Comparison of ENCODE assay signal across 14 mouse cellular contexts in genomic region chr12:44726767-44727166, GRCm38 (mm10).
DNase-seq lines count a peak whose midpoint lies in the region; ATAC-seq lines count a peak whose summit lies in the region.
"Had no signal": no experiment of that assay in that cellular context is flagged by ENCODE, and none has a peak within 500 bp of the region (broad histone marks: within the 10 kb centered on the region; RNA-seq: fewer than 3 reads in every experiment).

No protein-coding gene starts in this region.

- no peak overlapping the region for H3K9ac ChIP-seq in hindbrain, embryonic 14.5 days
- no peak overlapping the region for H3K9ac ChIP-seq in hindbrain, embryonic 12.5 days
- H3K9ac ChIP-seq: intestine, embryonic 15.5 days; liver, embryonic 13.5 days; neural tube, embryonic 13.5 days had no signal

- peak; percentile 56 for DNase-seq in hindbrain, embryonic 14.5 days (ENCODE audit: low spot score)
- DNase-seq in left cerebral cortex, postnatal 14 days (ENCODE audit: low spot score in 2 of 2) = peak; percentile 12 to 24
- no peak for DNase-seq in left cerebral cortex, postnatal 4 days
- peak; percentile 23 to 31 for DNase-seq in right cerebral cortex, postnatal 10 days (ENCODE audit: low spot score in 2 of 2)
- no peak for DNase-seq in right cerebral cortex, postnatal 36 days (ENCODE audit: low spot score in 2 of 2)
- DNase-seq: cerebellum, adult 9-10 months; kidney, postnatal 4 days; liver, embryonic 13.5 days; thymus, adult 2 months had no signal

- no peaks in the 10 kb centered on the region for H3K36me3 ChIP-seq in hindbrain, embryonic 14.5 days (replicated peaks; ENCODE audit: control insufficient read depth, insufficient read depth)
- H3K36me3 ChIP-seq in hindbrain, embryonic 12.5 days = no peaks in the 10 kb centered on the region
- H3K36me3 ChIP-seq: intestine, embryonic 15.5 days; liver, embryonic 13.5 days; neural tube, embryonic 13.5 days had no signal

- ATAC-seq in hindbrain, embryonic 14.5 days (ENCODE audit: low FRiP score) = no peak
- no peak for ATAC-seq in hindbrain, embryonic 12.5 days (ENCODE audit: low FRiP score)
- ATAC-seq in activated CD4-positive, CD25-positive, alpha-beta regulatory T cell, adult 4 months = no peak
- ATAC-seq: intestine, embryonic 15.5 days had no signal

- H3K9me3 ChIP-seq in hindbrain, embryonic 14.5 days (ENCODE audit: control insufficient read depth, low read length) = no peaks in the 10 kb centered on the region
- no peaks in the 10 kb centered on the region for H3K9me3 ChIP-seq in hindbrain, embryonic 12.5 days (replicated peaks)
- H3K9me3 ChIP-seq: intestine, embryonic 15.5 days; liver, embryonic 13.5 days; neural tube, embryonic 13.5 days had no signal

- H3K4me1 ChIP-seq in hindbrain, embryonic 14.5 days (replicated peaks; ENCODE audit: control insufficient read depth, insufficient read depth, low read length) = no peaks in the 10 kb centered on the region
- H3K4me1 ChIP-seq in hindbrain, embryonic 12.5 days = no peaks in the 10 kb centered on the region
- H3K4me1 ChIP-seq: intestine, embryonic 15.5 days; liver, embryonic 13.5 days; neural tube, embryonic 13.5 days had no signal

- no peaks in the 10 kb centered on the region for H3K27me3 ChIP-seq in hindbrain, embryonic 14.5 days (ENCODE audit: control insufficient read depth, insufficient read depth, low read length)
- H3K27me3 ChIP-seq in hindbrain, embryonic 12.5 days = no peaks in the 10 kb centered on the region
- H3K27me3 ChIP-seq: CH12.LX; intestine, embryonic 15.5 days; liver, embryonic 13.5 days; neural tube, embryonic 13.5 days had no signal

- H3K27ac ChIP-seq in hindbrain, embryonic 14.5 days = no peak overlapping the region
- H3K27ac ChIP-seq in hindbrain, embryonic 12.5 days = no peak overlapping the region
- H3K27ac ChIP-seq: intestine, embryonic 15.5 days; liver, embryonic 13.5 days; neural tube, embryonic 13.5 days had no signal

- no peak overlapping the region for H3K4me2 ChIP-seq in hindbrain, embryonic 14.5 days (replicated peaks)
- no peak overlapping the region for H3K4me2 ChIP-seq in hindbrain, embryonic 12.5 days (replicated peaks)
- H3K4me2 ChIP-seq: intestine, embryonic 15.5 days; liver, embryonic 13.5 days; neural tube, embryonic 13.5 days had no signal

- no peak overlapping the region for H3K4me3 ChIP-seq in hindbrain, embryonic 14.5 days (replicated peaks; ENCODE audit: low read length)
- H3K4me3 ChIP-seq in hindbrain, embryonic 12.5 days = no peak overlapping the region
- H3K4me3 ChIP-seq: intestine, embryonic 15.5 days; liver, embryonic 13.5 days; neural tube, embryonic 13.5 days had no signal

- intact Hi-C loops in left cerebral cortex, postnatal 14 days (cut with DNase I) = loop anchor here (5.0 kb wide), 1 partner anchor 461 kb away; no protein-coding TSS in a partner anchor
- intact Hi-C loops in left cerebral cortex, postnatal 4 days (cut with DNase I) = no loop called here

- WGBS in hindbrain, embryonic 14.5 days = 89% methylated on average over 2 of the region's 2 CpGs
- 86% methylated on average over 2 of the region's 2 CpGs for WGBS in hindbrain, embryonic 12.5 days

Comparison
In these comparisons a context has a peak if more than half of its experiments do, and no peak if none do; other contexts are left out.
1. DNase-seq: peak in hindbrain, embryonic 14.5 days (single experiment), left cerebral cortex, postnatal 14 days (2 of 2) and right cerebral cortex, postnatal 10 days (2 of 2); none in left cerebral cortex, postnatal 4 days (single experiment) and right cerebral cortex, postnatal 36 days (0 of 2).